Mouse (Mus musculus) limb, embryonic 13.5 days (tissue): ENCODE measurements at regions not wholly inside any gene's neighbourhood (a gene's known extent, or its start where the extent isn't known, plus 50 kb on each side); places are given as distances from the start of the nearest gene placed in this dataset.
A peak's percentile ranks its signal among the peaks of the same experiment; 100 is the strongest.

Experiments
- ATAC-seq: fragments of 200-750 bp; cut with Nextera tagmentation; 2 replicates; pipeline ENCODE4 v1.8.0; 2017; ENCODE audit warnings: low read depth, moderate number of reproducible peaks, moderate TSS enrichment; ENCODE audit not compliant: low FRiP score
- H3K27ac ChIP-seq: fragments of 300-500 bp; sonication (generic); 2 replicates; pipeline ENCODE4 v1.5.1; 2015; ENCODE audit warnings: inconsistent platforms, mild to moderate bottlenecking, moderate library complexity
- H3K27me3 ChIP-seq: fragments of 300-500 bp; sonication (generic); 2 replicates; pipeline ENCODE4 v1.6.1; 2015; ENCODE audit warnings: mild to moderate bottlenecking, inconsistent platforms
- H3K36me3 ChIP-seq: fragments of 300-500 bp; sonication (generic); 2 replicates; pipeline ENCODE4 v1.6.1; 2015; ENCODE audit warnings: inconsistent platforms, mild to moderate bottlenecking, moderate library complexity
- H3K4me1 ChIP-seq: fragments of 300-500 bp; sonication (generic); 2 replicates; pipeline ENCODE4 v1.6.1; 2015; ENCODE audit warnings: inconsistent platforms
- H3K4me2 ChIP-seq: fragments of 300-500 bp; sonication (generic); replicated peaks from 2 replicates; pipeline ENCODE4 v1.6.1; 2015; ENCODE audit warnings: inconsistent platforms, mild to moderate bottlenecking, moderate library complexity
- H3K4me3 ChIP-seq: fragments of 300-500 bp; sonication (generic); 2 replicates; pipeline ENCODE4 v1.5.1; 2015; ENCODE audit warnings: moderate library complexity, mild to moderate bottlenecking, inconsistent platforms
- H3K9ac ChIP-seq: fragments of 300-500 bp; sonication (generic); 2 replicates; pipeline ENCODE4 v1.6.1; 2015; ENCODE audit warnings: mild to moderate bottlenecking, inconsistent platforms
- H3K9me3 ChIP-seq: fragments of 300-500 bp; sonication (generic); 2 replicates; pipeline ENCODE4 v1.6.1; 2016; ENCODE audit warnings: inconsistent platforms
- WGBS: fragments of 180-500 bp; shearing (Covaris S2); methylation state at CpG from one replicate; pipeline ENCODE4 v1.1.7; 2015; 5-methylcytosine and 5-hydroxymethylcytosine counted together

DNA sequence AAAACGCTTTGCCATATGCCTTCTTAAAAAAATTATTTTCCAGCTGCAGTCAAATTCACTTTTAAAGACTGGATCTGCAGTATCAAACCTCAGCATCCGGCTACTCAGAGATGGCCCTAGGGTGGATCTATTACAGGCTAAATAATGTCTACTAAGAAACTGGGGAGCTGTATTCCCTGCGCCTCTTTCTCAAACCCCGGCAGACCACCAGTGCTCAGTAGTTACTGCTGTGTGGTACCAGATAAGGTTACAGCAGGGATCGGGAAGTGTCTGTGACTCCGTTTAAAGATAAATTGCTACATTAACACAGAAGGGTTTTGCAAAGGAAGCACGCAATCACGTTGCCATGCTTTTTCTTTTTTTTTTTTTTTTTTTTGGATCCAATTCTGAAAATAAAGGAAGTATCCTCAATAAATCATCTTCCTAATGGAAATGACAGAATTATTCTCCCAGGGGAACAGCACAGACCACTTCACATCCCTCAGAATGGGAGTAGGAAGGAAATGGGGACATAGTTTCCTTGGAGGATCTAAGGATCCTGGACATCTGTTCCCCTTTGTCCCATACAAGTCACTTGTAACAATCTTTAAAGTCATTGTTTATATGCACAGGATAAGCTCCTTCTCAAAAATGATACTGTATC is 304.1 kb upstream of the N6amt1 start:
- H3K4me2 ChIP-seq, result no peak overlapping the region
- no peaks in the 10 kb centered on the region for H3K9me3 ChIP-seq
- WGBS, result 63% methylated on average over 8 of the region's 8 CpGs
- no peaks in the 10 kb centered on the region for H3K4me1 ChIP-seq
- ATAC-seq, result no peak; the same call in 1 of the 2 replicates
- H3K27me3 ChIP-seq, result no peaks in the 10 kb centered on the region
- no peak overlapping the region for H3K4me3 ChIP-seq
- no peak overlapping the region for H3K27ac ChIP-seq
- no peak overlapping the region for H3K9ac ChIP-seq
- H3K36me3 ChIP-seq, result no peaks in the 10 kb centered on the region

- Histone ChIP-seq H3K4me2 (no peak overlapping the region), H3K9me3 (no peaks in the 10 kb centered on the region), H3K36me3 (no peaks in the 10 kb centered on the region), H3K27ac (no peak overlapping the region), H3K9ac (no peak overlapping the region), H3K4me1 (no peaks in the 10 kb centered on the region), H3K27me3 (no peaks in the 10 kb centered on the region), H3K4me3 (no peak overlapping the region)
- no peak for ATAC-seq
- 78% methylated on average over 5 of the region's 5 CpGs for WGBS
These were observed 309.0 kb upstream of the N6amt1 start for GRCm38 (mm10) chr16:87044773-87045561.

GRCm38 (mm10) chr16:87043689-87044088 is 310.3 kb upstream of the N6amt1 start:
- Histone ChIP-seq H3K4me3 (no peak overlapping the region), H3K27ac (no peak overlapping the region), H3K9me3 (no peaks in the 10 kb centered on the region), H3K4me1 (no peaks in the 10 kb centered on the region), H3K36me3 (no peaks in the 10 kb centered on the region), H3K27me3 (no peaks in the 10 kb centered on the region), H3K4me2 (no peak overlapping the region), H3K9ac (no peak overlapping the region)
- ATAC-seq, result no peak

DNA sequence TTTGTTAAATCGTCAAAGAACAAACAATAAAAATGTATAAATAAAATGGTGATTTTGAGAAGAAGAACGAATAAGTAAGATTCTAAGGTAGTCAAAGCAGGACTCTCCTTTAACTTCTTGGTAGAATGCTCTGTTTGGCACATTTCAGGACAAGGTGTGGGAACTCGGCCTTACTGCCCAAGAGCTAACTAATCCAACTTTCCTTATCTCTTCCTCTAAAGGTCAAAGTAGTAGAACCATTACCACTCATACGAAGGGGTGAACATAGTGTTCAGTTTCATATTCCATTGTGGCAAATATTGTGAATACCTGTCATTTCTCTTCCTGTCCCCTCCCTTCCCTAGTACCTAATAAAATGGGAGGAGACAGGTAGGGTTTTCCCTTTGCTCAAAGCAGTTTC is 313.6 kb upstream of the N6amt1 start:
- no peaks in the 10 kb centered on the region for H3K9me3 ChIP-seq
- no peaks in the 10 kb centered on the region for H3K36me3 ChIP-seq
- no peak for ATAC-seq
- H3K4me1 ChIP-seq, result no peaks in the 10 kb centered on the region
- WGBS, result 83% methylated on average over 4 of the region's 4 CpGs
- no peak overlapping the region for H3K9ac ChIP-seq
- H3K27ac ChIP-seq, result no peak overlapping the region
- no peak overlapping the region for H3K4me3 ChIP-seq
- no peak overlapping the region for H3K4me2 ChIP-seq
- no peaks in the 10 kb centered on the region for H3K27me3 ChIP-seq

GRCm38 (mm10) chr16:87039861-87040260 is 314.1 kb upstream of the N6amt1 start:
- Histone ChIP-seq H3K9ac (no peak overlapping the region), H3K27ac (no peak overlapping the region), H3K4me2 (no peak overlapping the region), H3K4me3 (no peak overlapping the region), H3K36me3 (no peaks in the 10 kb centered on the region), H3K27me3 (no peaks in the 10 kb centered on the region), H3K9me3 (no peaks in the 10 kb centered on the region), H3K4me1 (no peaks in the 10 kb centered on the region)
- no peak for ATAC-seq
- 84% methylated on average over 1 of the region's 1 CpGs for whole genome bisulfite sequencing

DNA sequence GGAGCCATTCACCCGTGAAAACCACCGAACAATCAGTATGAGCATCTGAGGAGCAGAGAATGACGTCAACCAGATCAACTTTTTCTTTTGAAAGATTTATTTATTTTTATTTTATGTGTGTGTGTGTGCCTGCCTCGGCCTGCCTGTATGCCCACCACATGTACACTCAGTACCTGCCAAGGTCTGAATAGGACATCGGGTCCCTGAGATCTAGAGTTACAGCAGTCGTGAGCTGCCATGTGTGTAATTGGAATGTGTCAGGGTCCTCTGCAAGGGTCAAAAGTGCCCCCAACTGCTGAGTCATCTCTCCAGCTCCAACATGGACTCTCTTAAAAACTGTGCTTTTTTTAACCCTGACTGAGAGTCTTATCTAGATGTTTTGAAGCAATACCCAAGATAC is 316.9 kb upstream of the N6amt1 start:
- Histone ChIP-seq H3K4me3 (no peak overlapping the region), H3K4me1 (no peaks in the 10 kb centered on the region), H3K27me3 (no peaks in the 10 kb centered on the region), H3K27ac (no peak overlapping the region), H3K9ac (no peak overlapping the region), H3K4me2 (no peak overlapping the region), H3K36me3 (no peaks in the 10 kb centered on the region), H3K9me3 (no peaks in the 10 kb centered on the region)
- 79% methylated on average over 6 of the region's 6 CpGs for WGBS
- no peak for ATAC-seq

- Histone ChIP-seq H3K9ac (no peak overlapping the region), H3K27me3 (no peaks in the 10 kb centered on the region), H3K36me3 (no peaks in the 10 kb centered on the region), H3K4me3 (no peak overlapping the region), H3K4me2 (no peak overlapping the region), H3K9me3 (no peaks in the 10 kb centered on the region), H3K27ac (no peak overlapping the region), H3K4me1 (peaks cover 7% of the 10 kb centered on the region; the same call in 1 of the 2 replicates)
- 76% methylated on average over 3 of the region's 3 CpGs for WGBS
- ATAC-seq, result no peak
These were observed 322.1 kb upstream of the N6amt1 start for GRCm38 (mm10) chr16:87031836-87032235.

- ATAC-seq, result peak; percentile 48
- Histone ChIP-seq H3K9ac (no peak overlapping the region), H3K36me3 (no peaks in the 10 kb centered on the region), H3K9me3 (no peaks in the 10 kb centered on the region), H3K4me1 (peaks cover 7% of the 10 kb centered on the region; the same call in 1 of the 2 replicates), H3K4me3 (no peak overlapping the region), H3K27me3 (no peaks in the 10 kb centered on the region), H3K4me2 (no peak overlapping the region), H3K27ac (no peak overlapping the region)
- 62% methylated on average over 5 of the region's 5 CpGs for WGBS
These were observed 325.4 kb upstream of the N6amt1 start for GRCm38 (mm10) chr16:87028516-87029145.

DNA sequence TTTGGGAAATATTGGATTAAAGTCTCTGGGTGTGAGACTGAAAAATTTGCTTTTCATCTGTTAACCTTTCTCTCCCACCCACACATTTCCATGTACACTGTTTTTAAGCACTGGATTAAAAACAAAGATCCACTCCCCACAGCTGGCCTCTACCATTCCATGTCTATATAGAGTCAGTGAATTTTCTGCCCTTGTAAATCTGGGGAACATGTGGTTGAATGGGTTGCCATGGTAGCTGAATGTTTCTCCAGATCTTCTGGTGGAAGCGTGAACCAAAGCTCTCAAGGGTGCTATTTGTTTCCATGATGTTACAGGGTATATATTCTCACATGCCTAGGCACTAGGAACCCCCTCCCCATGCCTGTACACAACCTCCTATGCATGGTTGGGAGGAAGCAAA is 326.4 kb upstream of the N6amt1 start:
- Histone ChIP-seq H3K4me1 (peaks cover 7% of the 10 kb centered on the region; the same call in 1 of the 2 replicates), H3K27me3 (no peaks in the 10 kb centered on the region), H3K9ac (no peak overlapping the region), H3K36me3 (no peaks in the 10 kb centered on the region), H3K4me2 (no peak overlapping the region), H3K27ac (no peak overlapping the region), H3K4me3 (no peak overlapping the region), H3K9me3 (no peaks in the 10 kb centered on the region)
- WGBS, result 46% methylated on average over 1 of the region's 1 CpGs
- ATAC-seq, result peak; percentile 71; the same call in 1 of the 2 replicates

- no peaks in the 10 kb centered on the region for H3K36me3 ChIP-seq
- H3K4me1 ChIP-seq, result no peaks in the 10 kb centered on the region
- 89% methylated on average over 4 of the region's 4 CpGs for WGBS
- no peaks in the 10 kb centered on the region for H3K27me3 ChIP-seq
- ATAC-seq, result no peak
- no peak overlapping the region for H3K9ac ChIP-seq
- H3K27ac ChIP-seq, result no peak overlapping the region
- no peak overlapping the region for H3K4me3 ChIP-seq
- H3K9me3 ChIP-seq, result no peaks in the 10 kb centered on the region
- H3K4me2 ChIP-seq, result no peak overlapping the region
These were observed 331.9 kb upstream of the N6amt1 start for GRCm38 (mm10) chr16:87022041-87022440.

GRCm38 (mm10) chr16:87017107-87017670 is 336.8 kb upstream of the N6amt1 start:
- WGBS, result 66% methylated on average over 7 of the region's 7 CpGs
- Histone ChIP-seq H3K9ac (no peak overlapping the region), H3K36me3 (no peaks in the 10 kb centered on the region), H3K9me3 (no peaks in the 10 kb centered on the region), H3K27ac (no peak overlapping the region), H3K4me2 (no peak overlapping the region), H3K4me3 (no peak overlapping the region), H3K27me3 (no peaks in the 10 kb centered on the region), H3K4me1 (no peaks in the 10 kb centered on the region)
- no peak for ATAC-seq

- H3K9me3 ChIP-seq, result no peaks in the 10 kb centered on the region
- no peak overlapping the region for H3K9ac ChIP-seq
- ATAC-seq, result 0 out of 2 replicates have a peak, but pooled peaks have one; percentile 28
- WGBS, result 60% methylated on average over 3 of the region's 3 CpGs
- peak overlapping the region; percentile 16; the same call in 1 of the 2 replicates for H3K27ac ChIP-seq
- H3K4me1 ChIP-seq, result peaks cover 11% of the 10 kb centered on the region
- H3K4me2 ChIP-seq, result no peak overlapping the region
- no peak overlapping the region for H3K4me3 ChIP-seq
- H3K36me3 ChIP-seq, result no peaks in the 10 kb centered on the region
- no peaks in the 10 kb centered on the region for H3K27me3 ChIP-seq
These were observed 352.4 kb upstream of the N6amt1 start for GRCm38 (mm10) chr16:87001579-87001978.
